Mouse (Mus musculus): ENCODE measurements around the gene Tex35. TPM values are rescaled to one million over a fixed set of nuclear protein-coding genes. Genes with fewer than 3 reads are reported as not detected.

Tex35 gene
- polyA plus RNA-seq, 1 experiment from 2014 or later = not detected

DNA sequence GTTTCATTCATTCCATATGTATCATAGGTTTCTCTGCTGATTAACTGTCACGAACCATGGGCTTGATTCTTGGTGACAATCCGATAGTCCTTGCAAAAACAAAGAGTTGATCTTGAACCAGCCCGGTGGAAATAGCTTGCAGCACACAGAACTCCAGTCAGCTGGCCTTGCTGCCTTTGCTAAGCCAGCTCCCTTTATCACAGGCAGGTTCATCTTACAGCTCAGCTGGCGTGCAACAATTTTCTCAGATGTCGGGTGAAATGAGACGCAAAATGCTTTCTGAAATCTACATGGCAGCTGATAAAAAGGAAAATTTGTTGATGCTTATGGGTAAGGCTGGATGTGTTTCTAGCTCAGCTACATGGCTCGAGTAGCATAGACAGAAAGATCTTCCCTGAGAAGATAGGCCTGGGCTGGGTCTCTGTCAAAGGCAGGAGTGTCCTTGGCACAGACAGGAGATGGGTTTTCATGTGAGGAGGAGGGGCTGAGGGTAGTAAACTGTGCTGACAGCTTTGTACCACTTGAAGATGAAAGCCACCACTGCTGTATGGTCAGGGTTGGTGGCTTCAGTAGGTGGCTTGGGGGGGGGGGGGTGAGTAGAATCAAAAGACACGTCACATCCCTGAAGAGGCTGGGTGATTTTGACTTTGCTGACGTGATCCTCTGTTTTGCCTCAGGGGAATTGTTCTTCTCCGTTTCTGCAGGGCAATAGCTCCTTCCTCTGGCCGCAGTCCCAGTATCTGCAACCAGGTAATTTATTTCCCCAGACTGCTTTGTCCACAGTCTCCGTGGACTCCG, 45.0 kb downstream of the Tex35 start:
- Histone ChIP-seq H3K9me3 (no peaks in the 10 kb centered on the region), H3K27me3 (no peaks in the 10 kb centered on the region), H3K4me1 (0 out of 2 replicates have a peak, but pooled peaks cover 5% of the 10 kb centered on the region), H3K4me3 (no peak overlapping the region), H3K4me2 (replicated peaks) (no peak overlapping the region), H3K27ac (no peak overlapping the region), H3K9ac (no peak overlapping the region), H3K36me3 (no peaks in the 10 kb centered on the region)
- 39% methylated on average over 13 of the region's 13 CpGs for WGBS
- ATAC-seq (ENCODE audit: insufficient number of reproducible peaks, insufficient read depth, low FRiP score, low TSS enrichment) = no peak

DNA sequence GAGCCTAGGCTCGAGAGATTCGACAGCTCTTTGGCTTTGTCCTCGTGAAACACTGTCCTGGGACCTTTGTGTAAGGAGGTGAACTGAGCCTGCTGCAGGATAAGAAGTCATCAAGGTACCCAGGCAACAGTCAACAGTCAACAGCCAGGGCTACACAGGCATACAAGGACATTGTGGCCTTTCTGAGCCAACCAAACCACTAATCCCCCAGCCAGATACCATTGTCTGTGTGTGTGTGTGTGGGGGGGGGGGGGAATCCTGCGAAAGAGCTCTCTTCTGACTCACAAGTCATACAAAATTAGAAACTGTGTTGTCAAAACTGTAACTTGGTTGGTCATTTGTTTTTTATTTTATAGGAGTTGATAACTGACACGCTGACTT, 46.0 kb downstream of the Tex35 start:
- Histone ChIP-seq H3K27ac (no peak overlapping the region), H3K4me3 (no peak overlapping the region), H3K9me3 (no peaks in the 10 kb centered on the region), H3K36me3 (no peaks in the 10 kb centered on the region), H3K27me3 (no peaks in the 10 kb centered on the region), H3K4me2 (replicated peaks) (no peak overlapping the region), H3K9ac (no peak overlapping the region), H3K4me1 (0 out of 2 replicates have a peak, but pooled peaks cover 5% of the 10 kb centered on the region)
- 80% methylated on average over 5 of the region's 5 CpGs for WGBS
- no peak for ATAC-seq (ENCODE audit: insufficient number of reproducible peaks, insufficient read depth, low FRiP score, low TSS enrichment)

- H3K36me3 ChIP-seq = no peaks in the 10 kb centered on the region
- H3K4me3 ChIP-seq = no peak overlapping the region
- H3K27ac ChIP-seq = no peak overlapping the region
- no peak overlapping the region for H3K4me2 ChIP-seq (replicated peaks)
- H3K4me1 ChIP-seq = 0 out of 2 replicates have a peak, but pooled peaks cover 5% of the 10 kb centered on the region
- H3K9ac ChIP-seq = no peak overlapping the region
- no peaks in the 10 kb centered on the region for H3K9me3 ChIP-seq
- WGBS = 91% methylated on average over 10 of the region's 10 CpGs
- ATAC-seq (ENCODE audit: insufficient number of reproducible peaks, insufficient read depth, low FRiP score, low TSS enrichment) = no peak
- no peaks in the 10 kb centered on the region for H3K27me3 ChIP-seq
These were observed 46.6 kb downstream of the Tex35 start for GRCm38 (mm10) chr1:157061800-157062444.

- H3K4me2 ChIP-seq (replicated peaks) = no peak overlapping the region
- H3K4me3 ChIP-seq = no peak overlapping the region
- 0 out of 2 replicates have a peak, but pooled peaks cover 5% of the 10 kb centered on the region for H3K4me1 ChIP-seq
- no peak overlapping the region for H3K9ac ChIP-seq
- H3K27ac ChIP-seq = no peak overlapping the region
- H3K9me3 ChIP-seq = no peaks in the 10 kb centered on the region
- H3K27me3 ChIP-seq = no peaks in the 10 kb centered on the region
- H3K36me3 ChIP-seq = no peaks in the 10 kb centered on the region
- WGBS = 81% methylated on average over 3 of the region's 3 CpGs
- no peak for ATAC-seq (ENCODE audit: insufficient number of reproducible peaks, insufficient read depth, low FRiP score, low TSS enrichment)
These were observed 47.3 kb downstream of the Tex35 start for GRCm38 (mm10) chr1:157061170-157061569.

DNA sequence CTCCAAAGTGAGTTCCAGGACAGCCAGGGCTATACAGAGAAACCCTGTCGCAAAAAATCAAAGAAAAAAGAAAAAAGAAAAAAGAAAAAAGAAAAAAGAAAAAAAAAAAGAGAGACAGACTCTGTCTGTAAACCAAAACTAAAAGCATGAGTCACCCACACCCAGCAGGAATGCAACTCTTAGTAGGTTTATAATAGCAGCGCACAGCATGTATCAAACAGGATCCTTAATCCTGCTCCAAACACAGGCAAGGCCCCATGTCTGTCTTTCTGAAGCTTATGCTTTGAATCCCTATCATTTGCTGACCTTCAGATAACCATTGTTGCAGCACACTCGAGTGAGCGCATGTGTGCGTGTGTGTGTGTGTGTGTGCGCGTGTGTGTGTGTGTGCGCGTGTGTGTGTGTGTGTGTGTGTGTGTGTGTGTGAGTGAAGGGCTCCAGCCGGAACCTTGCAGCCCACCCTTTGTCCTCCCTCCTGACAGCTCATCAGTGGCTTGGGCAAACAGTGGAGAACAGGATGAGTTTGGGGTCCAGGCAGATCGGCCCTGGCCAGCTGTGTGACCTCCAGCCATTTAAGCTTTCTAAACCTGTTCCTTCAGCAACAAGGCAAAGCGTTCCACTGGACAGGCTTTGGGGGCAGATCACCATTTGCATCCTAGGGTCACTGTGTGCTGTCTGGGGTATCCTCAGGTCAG, 47.9 kb downstream of the Tex35 start:
- Histone ChIP-seq H3K4me1 (0 out of 2 replicates have a peak, but pooled peaks cover 5% of the 10 kb centered on the region), H3K4me2 (replicated peaks) (no peak overlapping the region), H3K4me3 (no peak overlapping the region), H3K9ac (no peak overlapping the region), H3K36me3 (no peaks in the 10 kb centered on the region), H3K27me3 (no peaks in the 10 kb centered on the region), H3K9me3 (no peaks in the 10 kb centered on the region), H3K27ac (no peak overlapping the region)
- ATAC-seq (ENCODE audit: insufficient number of reproducible peaks, insufficient read depth, low FRiP score, low TSS enrichment) = no peak
- 88% methylated on average over 12 of the region's 12 CpGs for WGBS

DNA sequence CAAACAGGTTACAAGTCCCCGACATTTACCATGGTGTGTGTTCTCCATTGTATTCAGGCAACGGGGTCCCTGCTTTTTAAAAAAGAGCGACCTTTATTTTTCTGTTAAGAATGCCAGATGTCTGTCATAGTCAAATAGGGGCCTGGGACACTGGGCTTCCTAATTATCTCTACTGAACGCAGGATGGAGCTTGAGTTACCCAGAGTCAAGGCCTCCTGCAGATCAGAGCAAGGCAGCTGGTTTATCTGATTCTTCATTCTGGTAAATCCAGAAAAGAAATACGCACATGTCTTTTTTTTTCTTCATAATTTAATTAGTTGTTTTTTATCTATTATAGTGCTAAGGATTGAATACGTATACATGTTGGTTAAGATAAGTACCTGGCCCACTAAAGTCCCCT, 52.6 kb downstream of the Tex35 start:
- Histone ChIP-seq H3K4me2 (replicated peaks) (no peak overlapping the region), H3K4me3 (no peak overlapping the region), H3K27ac (no peak overlapping the region), H3K27me3 (no peaks in the 10 kb centered on the region), H3K4me1 (peaks cover 6% of the 10 kb centered on the region; the same call in 1 of the 2 replicates), H3K9me3 (no peaks in the 10 kb centered on the region), H3K9ac (no peak overlapping the region), H3K36me3 (no peaks in the 10 kb centered on the region)
- WGBS = 54% methylated on average over 6 of the region's 6 CpGs
- no peak for ATAC-seq (ENCODE audit: insufficient number of reproducible peaks, insufficient read depth, low FRiP score, low TSS enrichment)

- no peaks in the 10 kb centered on the region for H3K27me3 ChIP-seq
- no peak overlapping the region for H3K9ac ChIP-seq
- no peak for ATAC-seq (ENCODE audit: insufficient number of reproducible peaks, insufficient read depth, low FRiP score, low TSS enrichment)
- no peak overlapping the region for H3K27ac ChIP-seq
- no peak overlapping the region for H3K4me2 ChIP-seq (replicated peaks)
- no peak overlapping the region for H3K4me3 ChIP-seq
- peaks cover 6% of the 10 kb centered on the region; the same call in 1 of the 2 replicates for H3K4me1 ChIP-seq
- H3K36me3 ChIP-seq = no peaks in the 10 kb centered on the region
- no peaks in the 10 kb centered on the region for H3K9me3 ChIP-seq
- WGBS = 52% methylated on average over 11 of the region's 11 CpGs
These were observed 53.1 kb downstream of the Tex35 start for GRCm38 (mm10) chr1:157055288-157055831.

DNA sequence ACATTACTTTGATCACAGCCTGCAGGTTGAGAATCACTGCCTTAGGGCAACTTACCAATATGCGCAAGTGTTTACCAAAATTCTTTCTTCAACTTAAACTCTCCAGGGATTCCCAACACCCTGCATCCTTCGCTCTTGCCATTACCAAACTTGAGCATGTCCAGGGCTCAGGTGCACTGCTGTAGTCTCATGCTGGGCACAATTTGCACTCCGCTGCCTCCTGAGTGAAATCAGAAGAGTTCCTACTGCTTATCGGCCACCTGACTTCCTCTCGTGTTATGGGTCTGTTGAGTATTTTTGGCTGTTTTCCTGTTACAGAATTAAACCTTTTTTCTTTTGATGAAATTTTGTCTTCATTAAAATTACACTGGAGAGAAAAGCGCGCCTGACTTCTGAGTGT, 53.8 kb downstream of the Tex35 start:
- Histone ChIP-seq H3K9me3 (no peaks in the 10 kb centered on the region), H3K36me3 (no peaks in the 10 kb centered on the region), H3K27ac (no peak overlapping the region), H3K4me3 (no peak overlapping the region), H3K4me2 (replicated peaks) (no peak overlapping the region), H3K27me3 (no peaks in the 10 kb centered on the region), H3K9ac (no peak overlapping the region), H3K4me1 (peaks cover 6% of the 10 kb centered on the region; the same call in 1 of the 2 replicates)
- ATAC-seq (ENCODE audit: insufficient number of reproducible peaks, insufficient read depth, low FRiP score, low TSS enrichment) = no peak
- WGBS = 79% methylated on average over 7 of the region's 7 CpGs

DNA sequence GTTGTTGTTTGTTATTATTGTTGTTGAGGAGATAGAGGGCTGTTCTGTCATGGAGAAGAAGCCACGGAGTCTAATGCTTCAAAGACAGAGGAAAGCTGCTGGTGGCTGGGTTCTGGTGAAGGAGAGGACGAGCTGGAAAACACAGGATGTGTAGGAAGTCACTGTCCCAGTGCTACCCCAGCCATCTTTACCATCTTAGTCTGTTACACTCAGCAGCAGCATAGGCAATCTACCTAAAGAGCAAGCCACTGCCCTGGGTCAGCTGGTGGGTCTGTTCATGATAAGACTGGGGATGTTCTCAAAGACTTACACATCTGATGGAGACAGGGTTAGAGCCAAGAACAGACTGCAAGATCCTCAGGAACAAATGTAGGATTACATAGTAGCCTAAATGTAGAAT, 58.6 kb downstream of the Tex35 start:
- H3K4me1 ChIP-seq = peaks cover 12% of the 10 kb centered on the region

More for the DNA sequence above, 58.6 kb downstream of the Tex35 start:
- no peak overlapping the region for H3K4me3 ChIP-seq
- no peaks in the 10 kb centered on the region for H3K27me3 ChIP-seq
- H3K27ac ChIP-seq = no peak overlapping the region
- H3K4me2 ChIP-seq (replicated peaks) = no peak overlapping the region
- no peak for ATAC-seq (ENCODE audit: insufficient number of reproducible peaks, insufficient read depth, low FRiP score, low TSS enrichment)
- H3K36me3 ChIP-seq = no peaks in the 10 kb centered on the region
- no peak overlapping the region for H3K9ac ChIP-seq
- WGBS = 88% methylated on average over 2 of the region's 2 CpGs
- H3K9me3 ChIP-seq = no peaks in the 10 kb centered on the region
